In the genomic region with DNA sequence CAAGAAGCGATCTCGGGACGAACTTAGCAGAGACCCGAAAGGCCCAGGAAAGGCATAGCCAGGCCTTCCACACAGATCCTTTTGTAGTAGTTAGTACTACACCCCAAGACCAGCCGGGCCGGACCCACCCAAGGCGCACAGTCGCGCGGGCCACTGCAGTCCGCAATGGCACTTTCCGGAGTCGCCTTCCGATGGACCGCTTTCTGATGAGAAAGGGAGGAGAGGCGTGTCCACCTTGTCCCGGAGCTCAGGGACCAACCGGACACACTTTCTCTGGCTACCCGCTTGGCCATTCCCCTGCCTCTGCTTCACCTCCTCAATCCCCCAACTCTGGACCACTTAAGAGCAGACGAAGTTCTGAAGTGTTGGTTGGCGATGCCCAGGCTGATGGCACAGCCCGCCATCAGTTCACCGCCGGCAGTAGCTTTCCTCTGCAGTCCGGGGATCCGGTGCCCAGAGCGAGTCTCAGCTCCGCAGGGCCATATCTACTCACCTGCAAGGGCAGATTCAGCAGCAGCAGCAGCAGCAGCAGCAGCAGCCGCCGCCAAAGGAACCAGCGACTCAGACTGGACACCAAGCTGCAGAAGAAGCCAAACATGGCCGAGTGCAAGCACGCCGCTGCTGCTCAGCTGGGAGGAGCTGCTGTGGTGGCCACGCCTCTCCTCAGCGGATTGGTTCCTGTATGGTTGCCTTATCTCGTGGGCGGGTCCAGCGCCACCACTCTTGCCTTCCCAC, we compare ENCODE assay signal across 8 mouse cellular contexts. TPM values are rescaled to one million over a fixed set of nuclear protein-coding genes. Genes with fewer than 3 reads are reported as not detected.
DNase-seq lines count a peak whose midpoint lies in the region; ATAC-seq and TF ChIP-seq lines count a peak whose summit lies in the region.

A gene (minus strand): TSS at position 628 of the 735 bp plus-strand sequence.

- no peaks in the 10 kb centered on the region for H3K9me3 ChIP-seq in ES-E14 (ENCODE audit: control insufficient read depth, insufficient read depth, low read depth, low read length)
- no peaks in the 10 kb centered on the region for H3K9me3 ChIP-seq in forebrain, embryonic 14.5 days (replicated peaks; ENCODE audit: control insufficient read depth, low read length)
- H3K9me3 ChIP-seq in liver, postnatal 0 days (ENCODE audit: low read length): no peaks in the 10 kb centered on the region; the same call in 1 of the 2 replicates
- H3K9me3 ChIP-seq in neural tube, embryonic 13.5 days: peaks cover 8% of the 10 kb centered on the region; the same call in 1 of the 2 replicates

- H3K4me2 ChIP-seq in forebrain, embryonic 14.5 days (ENCODE audit: low read length): peak within 1 kb of the TSS; percentile 83
- H3K4me2 ChIP-seq in liver, postnatal 0 days (ENCODE audit: low read depth, low read length): peak within 1 kb of the TSS; percentile 88
- peak within 1 kb of the TSS; percentile 86 for H3K4me2 ChIP-seq in neural tube, embryonic 13.5 days

- in situ Hi-C loops in ES-E14 (cut with MboI; ENCODE audit: low sequenced_read_pairs in 2 of 2, unreplicated experiment in 2 of 2): no loop called here

- H3K4me3 ChIP-seq in ES-E14 (ENCODE audit: insufficient read depth in 1 of 2, low read depth in 1 of 2, low read length in 2 of 2, poor library complexity in 1 of 2, severe bottlenecking in 1 of 2): peak within 1 kb of the TSS; percentile 90 to 97
- peak within 1 kb of the TSS; percentile 60 for H3K4me3 ChIP-seq in forebrain, embryonic 14.5 days (ENCODE audit: low read depth, low read length)
- peak within 1 kb of the TSS; percentile 52 for H3K4me3 ChIP-seq in liver, postnatal 0 days (ENCODE audit: low read depth, low read length)
- peak within 1 kb of the TSS; percentile 74 for H3K4me3 ChIP-seq in neural tube, embryonic 13.5 days

- H3K4me1 ChIP-seq in ES-E14 (ENCODE audit: control insufficient read depth in 2 of 2, insufficient read depth in 2 of 2, low read length in 2 of 2, poor library complexity in 1 of 2): no peaks in the 10 kb centered on the region
- H3K4me1 ChIP-seq in forebrain, embryonic 14.5 days (ENCODE audit: control insufficient read depth, insufficient read depth, low read length): no peaks in the 10 kb centered on the region
- H3K4me1 ChIP-seq in liver, postnatal 0 days (ENCODE audit: insufficient read depth): peaks cover 6% of the 10 kb centered on the region
- peaks cover 3% of the 10 kb centered on the region; the same call in 1 of the 2 replicates for H3K4me1 ChIP-seq in neural tube, embryonic 13.5 days (replicated peaks)

- intact Hi-C loops in heart, postnatal 14 days (cut with DNase I): loop anchor here (1.0 kb wide), 1 partner anchor 36 kb away; a partner anchor contains a TSS

- WGBS in forebrain, embryonic 14.5 days: 2% methylated on average over 39 of the region's 39 CpGs
- 4% methylated on average over 39 of the region's 39 CpGs for WGBS in large intestine, adult 2 months
- 5% methylated on average over 39 of the region's 39 CpGs for WGBS in liver, postnatal 0 days (ENCODE audit: insufficient replicate concordance)
- WGBS in neural tube, embryonic 13.5 days: 3% methylated on average over 39 of the region's 39 CpGs

- no peak for TF ChIP-seq EP300 in liver, postnatal 0 days (IDR thresholded peaks at IDR 0.05; ENCODE audit: low read depth)

- DNase-seq in ES-E14 (ENCODE audit: low read depth, low spot score): peak; percentile 73
- peak; percentile 19 for DNase-seq in cerebellum, adult 11-12 months
- peak; percentile 92 for DNase-seq in forebrain, embryonic 14.5 days (ENCODE audit: low spot score)
- peak; percentile 77 to 80 for DNase-seq in heart, postnatal 14 days
- peak; percentile 44 for DNase-seq in large intestine, adult 2 months (ENCODE audit: low read depth, low spot score)
- peak; percentile 82 for DNase-seq in liver, postnatal 0 days
- peak; percentile 54 for DNase-seq in telencephalon, adult 2 months (ENCODE audit: low read depth, low spot score)

- H3K27ac ChIP-seq in ES-E14 (ENCODE audit: insufficient read depth, low read depth, low read length, poor library complexity, severe bottlenecking): no peak within 1 kb of the TSS
- no peak within 1 kb of the TSS for H3K27ac ChIP-seq in forebrain, embryonic 14.5 days (ENCODE audit: low read depth, low read length)
- no peak within 1 kb of the TSS for H3K27ac ChIP-seq in liver, postnatal 0 days (ENCODE audit: low read depth)
- no peak within 1 kb of the TSS for H3K27ac ChIP-seq in neural tube, embryonic 13.5 days (replicated peaks)

- ATAC-seq in forebrain, embryonic 14.5 days: peak; percentile 100
- ATAC-seq in liver, postnatal 0 days: peak; percentile 85
- ATAC-seq in neural tube, embryonic 13.5 days (ENCODE audit: low read depth): peak; percentile 100

- H3K9ac ChIP-seq in ES-E14 (ENCODE audit: insufficient read depth, low read depth, low read length, poor library complexity, severe bottlenecking): peak within 1 kb of the TSS; percentile 89
- peak within 1 kb of the TSS; percentile 69 for H3K9ac ChIP-seq in forebrain, embryonic 14.5 days (ENCODE audit: low read length)
- peak within 1 kb of the TSS; percentile 48; the same call in 1 of the 2 replicates for H3K9ac ChIP-seq in liver, postnatal 0 days (replicated peaks)
- peak within 1 kb of the TSS; percentile 81 for H3K9ac ChIP-seq in neural tube, embryonic 13.5 days

- H3K27me3 ChIP-seq in forebrain, embryonic 14.5 days (replicated peaks; ENCODE audit: control insufficient read depth, insufficient read depth, low read length): no peaks in the 10 kb centered on the region
- H3K27me3 ChIP-seq in liver, postnatal 0 days (ENCODE audit: insufficient read depth, low read length): no peaks in the 10 kb centered on the region
- no peaks in the 10 kb centered on the region for H3K27me3 ChIP-seq in neural tube, embryonic 13.5 days

- no peak for TF ChIP-seq CTCF in liver, postnatal 0 days (IDR thresholded peaks at IDR 0.05; ENCODE audit: low read depth)

- H3K36me3 ChIP-seq in ES-E14 (ENCODE audit: control insufficient read depth, insufficient read depth, low read length, poor library complexity, severe bottlenecking): no peaks in the 10 kb centered on the region
- H3K36me3 ChIP-seq in forebrain, embryonic 14.5 days (ENCODE audit: control insufficient read depth, insufficient read depth, low read length): no peaks in the 10 kb centered on the region
- no peaks in the 10 kb centered on the region for H3K36me3 ChIP-seq in liver, postnatal 0 days (replicated peaks; ENCODE audit: insufficient read depth, low read length)
- no peaks in the 10 kb centered on the region for H3K36me3 ChIP-seq in neural tube, embryonic 13.5 days

TF ChIP-seq in ES-E14, 5 proteins besides CTCF, POLR2A, EP300 and RAD21:
- TF ChIP-seq ZNF384 (IDR thresholded peaks at IDR 0.05; ENCODE audit: low read depth, low read length): no peak
- TF ChIP-seq HCFC1 (IDR thresholded peaks at IDR 0.05; ENCODE audit: borderline replicate concordance, insufficient read depth, low read length): no peak
- no peak for TF ChIP-seq ZC3H11A (IDR thresholded peaks at IDR 0.05; ENCODE audit: borderline replicate concordance, low read depth, low read length)
- no peak for TF ChIP-seq MAFK (IDR thresholded peaks at IDR 0.05; ENCODE audit: insufficient read depth, low read depth, low read length)
- no peak for TF ChIP-seq CHD2 (IDR thresholded peaks at IDR 0.05; ENCODE audit: low read depth, low read length)

RNA-seq across cellular contexts. Expression of the gene that starts here (rescaled TPM):
- 12.9 and 18.7 TPM in 2 replicates for total RNA-seq in ES-E14 (2012; rRNA removed)
- 2.5 and 3.2 TPM in 2 replicates for polyA plus RNA-seq in forebrain, embryonic 14.5 days (2014; fragmentation: Nextera tagmentation; extraction: Ambion mirVana)
- 1 to 10 TPM; 2.5 to 2.9 TPM for total RNA-seq in heart, postnatal 14 days (2021)
- 1.2 and 1.3 TPM in 2 replicates for polyA plus RNA-seq in large intestine, adult 2 months (2012; rRNA removed)
- 0.95 and 1.3 TPM in 2 replicates for polyA plus RNA-seq in liver, postnatal 0 days (2015; fragmentation: Nextera tagmentation; extraction: Ambion mirVana)
- polyA plus RNA-seq in neural tube, embryonic 13.5 days (2015; fragmentation: Nextera tagmentation; extraction: Ambion mirVana): 3.2 and 4.2 TPM in 2 replicates

Comparison
In these comparisons a context has a peak if more than half of its experiments do, and no peak if none do; other contexts are left out.
1. DNase-seq: peak in every context shown above with its lines; median percentile 92 in forebrain, embryonic 14.5 days; 82 in liver, postnatal 0 days; 78 in heart, postnatal 14 days; 73 in ES-E14; 54 in telencephalon, adult 2 months; 44 in large intestine, adult 2 months; 19 in cerebellum, adult 11-12 months.